Mouse (Mus musculus): ENCODE results near the gene Eef2. TPM values are rescaled to one million over a fixed set of nuclear protein-coding genes. Genes with fewer than 3 reads are reported as not detected.
A peak's percentile ranks its signal among the peaks of the same experiment; 100 is the strongest.
"Not testable (repeated sequence)": the region's sequence is repeated elsewhere in the genome, so short reads cannot be mapped to it uniquely, and the experiment has no call there.

Gene Eef2
- polyA plus RNA-seq, 1 experiment from 2014 or later: 450 TPM

GRCm38 (mm10) chr10:81154313-81154712, 22.1 kb upstream of the Eef2 start:
- H3K27me3 ChIP-seq (replicated peaks): no peaks in the 10 kb centered on the region
- no peak overlapping the region for H3K4me3 ChIP-seq
- peaks cover 94% of the 10 kb centered on the region for H3K36me3 ChIP-seq
- H3K4me1 ChIP-seq: peaks cover 28% of the 10 kb centered on the region
- H3K9ac ChIP-seq: no peak overlapping the region
- ATAC-seq: no peak
- H3K27ac ChIP-seq: no peak overlapping the region
- no peak overlapping the region for H3K4me2 ChIP-seq
- H3K9me3 ChIP-seq (replicated peaks): no peaks in the 10 kb centered on the region
- 90% methylated on average over 12 of the region's 12 CpGs for WGBS (ENCODE audit: insufficient replicate concordance)

- H3K9ac ChIP-seq: no peak overlapping the region
- no peak for ATAC-seq
- no peaks in the 10 kb centered on the region for H3K27me3 ChIP-seq (replicated peaks)
- H3K9me3 ChIP-seq (replicated peaks): no peaks in the 10 kb centered on the region
- H3K4me3 ChIP-seq: no peak overlapping the region
- H3K4me1 ChIP-seq: peaks cover 28% of the 10 kb centered on the region
- peaks cover 92% of the 10 kb centered on the region for H3K36me3 ChIP-seq
- peak overlapping the region; percentile 45; the same call in 1 of the 2 replicates for H3K27ac ChIP-seq
- H3K4me2 ChIP-seq: no peak overlapping the region
- 81% methylated on average over 6 of the region's 6 CpGs for WGBS (ENCODE audit: insufficient replicate concordance)
These were observed 21.7 kb upstream of the Eef2 start for GRCm38 (mm10) chr10:81154736-81155135.

GRCm38 (mm10) chr10:81161602-81162317, 14.7 kb upstream of the Eef2 start:
- Histone ChIP-seq H3K4me3 (no peak overlapping the region), H3K4me1 (peaks cover 69% of the 10 kb centered on the region), H3K27me3 (replicated peaks) (no peaks in the 10 kb centered on the region), H3K27ac (peak overlapping the region; percentile 17; the same call in 1 of the 2 replicates), H3K4me2 (no peak overlapping the region; the same call in 1 of the 2 replicates), H3K36me3 (peaks cover 82% of the 10 kb centered on the region), H3K9me3 (replicated peaks) (no peaks in the 10 kb centered on the region), H3K9ac (0 out of 2 replicates have a peak overlapping the region, but pooled peaks have one; percentile 5)
- 64% methylated on average over 8 of the region's 8 CpGs for WGBS (ENCODE audit: insufficient replicate concordance)
- ATAC-seq: no peak

- no peak for ATAC-seq
- H3K27ac ChIP-seq: no peak overlapping the region
- H3K27me3 ChIP-seq (replicated peaks): no peaks in the 10 kb centered on the region
- no peak overlapping the region for H3K9ac ChIP-seq
- H3K4me3 ChIP-seq: no peak overlapping the region
- H3K9me3 ChIP-seq (replicated peaks): no peaks in the 10 kb centered on the region
- H3K4me2 ChIP-seq: peak overlapping the region; percentile 9; the same call in 1 of the 2 replicates
- H3K4me1 ChIP-seq: peaks cover 74% of the 10 kb centered on the region
- H3K36me3 ChIP-seq: peaks cover 76% of the 10 kb centered on the region
- WGBS (ENCODE audit: insufficient replicate concordance): 32% methylated on average over 2 of the region's 2 CpGs
These were observed 14.1 kb upstream of the Eef2 start for GRCm38 (mm10) chr10:81162318-81162652.

- WGBS (ENCODE audit: insufficient replicate concordance): 79% methylated on average over 8 of the region's 8 CpGs
- Histone ChIP-seq H3K4me3 (no peak overlapping the region), H3K27me3 (replicated peaks) (no peaks in the 10 kb centered on the region), H3K9me3 (replicated peaks) (no peaks in the 10 kb centered on the region), H3K9ac (no peak overlapping the region), H3K4me2 (no peak overlapping the region), H3K27ac (0 out of 2 replicates have a peak overlapping the region, but pooled peaks have one; percentile 4), H3K4me1 (peaks cover 81% of the 10 kb centered on the region), H3K36me3 (peaks cover 50% of the 10 kb centered on the region)
- ATAC-seq: no peak
These were observed 11.3 kb upstream of the Eef2 start for GRCm38 (mm10) chr10:81165118-81165517.

- 1% methylated on average over 64 of the region's 64 CpGs for WGBS (ENCODE audit: insufficient replicate concordance)
- peaks cover 60% of the 10 kb centered on the region for H3K4me1 ChIP-seq
- peak within 1 kb of the TSS; percentile 89 for H3K4me2 ChIP-seq
- no peaks in the 10 kb centered on the region for H3K9me3 ChIP-seq (replicated peaks)
- ATAC-seq: peak; percentile 84
- H3K36me3 ChIP-seq: peaks cover 27% of the 10 kb centered on the region
- H3K4me3 ChIP-seq: peak within 1 kb of the TSS; percentile 98
- H3K27ac ChIP-seq: peak within 1 kb of the TSS; percentile 95
- H3K9ac ChIP-seq: peak within 1 kb of the TSS; percentile 96
- no peaks in the 10 kb centered on the region for H3K27me3 ChIP-seq (replicated peaks)
These were observed 9.0 kb upstream of the Eef2 start, which contains the start of gene Pias4 for GRCm38 (mm10) chr10:81167200-81168086. Pias4 (minus strand) TSS chr10:81167923.

- Histone ChIP-seq H3K4me1 (peaks cover 60% of the 10 kb centered on the region), H3K4me2 (peak overlapping the region; percentile 89)
- WGBS (ENCODE audit: insufficient replicate concordance): 2% methylated on average over 5 of the region's 5 CpGs
These were observed 8.4 kb upstream of the Eef2 start for GRCm38 (mm10) chr10:81168087-81168431.

GRCm38 (mm10) chr10:81168521-81169244, 7.7 kb upstream of the Eef2 start:
- no peaks in the 10 kb centered on the region for H3K9me3 ChIP-seq (replicated peaks)
- peaks cover 62% of the 10 kb centered on the region for H3K4me1 ChIP-seq

More at GRCm38 (mm10) chr10:81168087-81168431, 8.4 kb upstream of the Eef2 start:
- Histone ChIP-seq H3K27me3 (replicated peaks) (no peaks in the 10 kb centered on the region), H3K36me3 (peaks cover 22% of the 10 kb centered on the region), H3K9me3 (replicated peaks) (no peaks in the 10 kb centered on the region), H3K27ac (peak overlapping the region; percentile 95), H3K9ac (peak overlapping the region; percentile 70), H3K4me3 (peak overlapping the region; percentile 98)
- peak; percentile 63 for ATAC-seq

GRCm38 (mm10) chr10:81169411-81169900, 7.0 kb upstream of the Eef2 start:
- H3K36me3 ChIP-seq; ATAC-seq; H3K9me3 ChIP-seq (replicated peaks); H3K27me3 ChIP-seq (replicated peaks): not testable (repeated sequence)
- WGBS (ENCODE audit: insufficient replicate concordance): 23% methylated on average over 9 of the region's 14 CpGs
- H3K4me1 ChIP-seq: peaks cover 66% of the 10 kb centered on the region
- peak overlapping the region; percentile 77 for H3K27ac ChIP-seq
- H3K4me3 ChIP-seq: peak overlapping the region; percentile 98
- H3K9ac ChIP-seq: peak overlapping the region; percentile 70; the same call in 1 of the 2 replicates
- peak overlapping the region; percentile 89 for H3K4me2 ChIP-seq

More at GRCm38 (mm10) chr10:81168521-81169244, 7.7 kb upstream of the Eef2 start:
- 1% methylated on average over 29 of the region's 29 CpGs for WGBS (ENCODE audit: insufficient replicate concordance)
- Histone ChIP-seq H3K4me2 (peak overlapping the region; percentile 89), H3K9ac (peak overlapping the region; percentile 70), H3K4me3 (peak overlapping the region; percentile 98), H3K27ac (peak overlapping the region; percentile 95), H3K27me3 (replicated peaks) (no peaks in the 10 kb centered on the region), H3K36me3 (peaks cover 16% of the 10 kb centered on the region)
- peak; percentile 73 for ATAC-seq

- Histone ChIP-seq H3K27me3 (replicated peaks) (no peaks in the 10 kb centered on the region), H3K9ac (peak overlapping the region; percentile 59), H3K4me1 (peaks cover 60% of the 10 kb centered on the region), H3K4me3 (peak overlapping the region; percentile 27; the same call in 1 of the 2 replicates), H3K4me2 (peak overlapping the region; percentile 54), H3K36me3 (peaks cover 11% of the 10 kb centered on the region), H3K27ac (peak overlapping the region; percentile 77), H3K9me3 (replicated peaks) (no peaks in the 10 kb centered on the region)
- WGBS (ENCODE audit: insufficient replicate concordance): 6% methylated on average over 21 of the region's 21 CpGs
- ATAC-seq: peak; percentile 24; the same call in 1 of the 2 replicates
These were observed 3.3 kb upstream of the Eef2 start for GRCm38 (mm10) chr10:81173132-81173531.

- Histone ChIP-seq H3K4me2 (peak overlapping the region; percentile 63), H3K9ac (peak overlapping the region; percentile 40; the same call in 1 of the 2 replicates), H3K9me3 (replicated peaks) (no peaks in the 10 kb centered on the region), H3K27me3 (replicated peaks) (no peaks in the 10 kb centered on the region), H3K4me3 (peak overlapping the region; percentile 36), H3K4me1 (peaks cover 65% of the 10 kb centered on the region), H3K27ac (peak overlapping the region; percentile 77), H3K36me3 (peaks cover 27% of the 10 kb centered on the region)
- 8% methylated on average over 29 of the region's 29 CpGs for WGBS (ENCODE audit: insufficient replicate concordance)
- peak; percentile 40 for ATAC-seq
These were observed 1.6 kb upstream of the Eef2 start for GRCm38 (mm10) chr10:81174617-81175344.

Data from liver, embryonic 12.5 days (tissue).